Mouse (Mus musculus): ENCODE data around the gene Hmga1b.
A peak's percentile ranks its signal among the peaks of the same experiment; 100 is the strongest.
"Not testable (repeated sequence)": the region's sequence is repeated elsewhere in the genome, so short reads cannot be mapped to it uniquely, and the experiment has no call there.

Gene Hmga1b

DNA sequence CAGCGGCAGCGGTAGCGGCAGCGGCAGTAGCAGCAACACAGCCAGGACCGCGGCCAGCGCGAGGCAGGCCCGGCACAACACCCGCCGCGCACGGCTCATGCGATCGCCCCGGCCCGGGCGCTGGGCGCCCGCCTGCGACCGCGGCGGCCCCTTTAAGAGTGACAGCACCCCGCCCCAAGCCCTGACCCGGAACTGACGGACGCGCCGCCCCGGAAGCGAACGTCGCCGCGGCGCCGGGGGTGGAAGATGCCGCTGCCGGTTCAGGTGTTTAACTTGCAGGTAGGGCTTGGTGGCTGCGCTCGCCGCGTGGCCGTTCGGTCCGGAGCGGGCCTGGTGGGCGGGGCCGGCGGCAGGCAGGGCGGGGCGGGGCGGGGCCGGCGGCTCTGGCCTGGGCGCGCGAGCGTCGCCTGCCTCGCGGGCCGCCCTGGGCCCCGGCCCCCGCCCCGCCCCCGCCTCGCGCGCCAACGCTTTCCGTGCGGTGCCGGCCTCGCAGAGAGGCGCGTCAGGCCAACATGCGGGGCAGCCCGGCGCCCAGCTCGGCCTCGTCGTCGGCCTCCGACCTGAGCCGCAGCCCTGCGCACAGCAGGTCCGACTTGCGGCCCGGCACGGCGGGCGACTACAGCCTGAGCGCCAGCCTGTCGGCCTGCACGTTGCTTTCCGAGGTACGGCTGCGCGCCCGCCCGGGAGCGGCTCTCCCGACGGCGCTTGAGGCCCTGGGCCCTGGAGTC is 21.6 kb downstream of the Hmga1b start, which contains the start of the genes Rfng and Gps1:
Gene Rfng, minus strand, starts transcription at position 144 of the 728 bp plus-strand sequence.
Gene Gps1, plus strand, starts transcription at position 209 of the 728 bp plus-strand sequence.
- peak; percentile 87 for DNase-seq

DNA sequence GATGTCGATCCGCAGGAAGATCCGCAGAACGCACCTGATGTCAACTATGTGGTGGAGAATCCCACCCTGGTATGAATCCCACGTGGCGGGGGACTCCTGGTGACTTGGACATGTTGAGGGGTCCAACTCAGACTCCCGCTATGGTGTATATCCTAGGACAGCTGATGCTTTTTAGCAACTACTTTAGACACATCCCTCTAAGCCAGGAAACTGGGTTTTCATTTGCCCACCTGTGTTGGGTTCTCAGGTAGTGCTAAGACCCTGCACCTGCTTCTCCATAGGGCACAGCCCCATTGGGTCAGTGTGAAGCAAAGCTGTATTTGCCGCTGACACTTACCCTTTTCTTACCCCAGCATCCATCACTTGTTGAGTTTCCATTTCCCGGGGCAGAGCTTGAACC is 22.6 kb downstream of the Hmga1b start:
- DNase-seq = no peak

DNA sequence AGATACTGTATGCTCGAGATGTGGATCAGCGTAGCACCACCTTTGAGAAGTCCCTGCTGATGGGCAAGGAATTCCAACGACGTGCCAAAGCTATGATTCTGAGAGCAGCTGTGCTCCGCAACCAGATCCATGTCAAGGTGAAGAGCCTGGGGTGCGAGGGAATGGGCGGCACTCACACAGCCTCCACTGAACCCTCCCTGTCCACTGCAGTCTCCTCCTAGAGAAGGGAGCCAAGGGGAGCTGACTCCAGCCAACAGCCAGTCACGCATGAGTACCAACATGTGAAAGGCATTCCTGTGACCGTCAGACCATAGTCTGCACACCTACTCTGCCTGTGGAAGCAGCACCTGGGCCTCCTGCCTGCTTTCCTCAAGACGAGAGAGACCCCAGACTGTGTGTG is 25.9 kb downstream of the Hmga1b start:
- DNase-seq = not testable (repeated sequence)

DNA sequence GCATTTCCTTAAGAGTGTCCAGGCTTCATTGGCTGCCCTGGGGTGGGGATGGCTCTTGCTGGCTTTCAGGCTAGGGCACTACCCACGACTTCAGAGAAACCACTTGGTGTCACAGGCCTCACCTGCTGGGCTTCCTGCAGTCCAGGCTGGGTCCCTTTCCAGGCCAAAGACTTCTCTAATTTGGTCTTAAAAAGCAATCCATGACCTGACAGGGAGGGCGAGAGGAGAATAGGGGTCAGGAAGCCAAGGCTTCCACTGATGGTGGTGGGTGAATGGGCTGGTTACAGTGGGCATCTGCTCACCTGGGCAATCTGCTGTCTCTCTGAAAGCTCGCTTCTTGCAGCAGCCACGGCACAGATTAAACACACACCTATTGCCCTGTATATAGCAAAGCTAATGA is 26.8 kb downstream of the Hmga1b start:
- no peak for DNase-seq

DNA sequence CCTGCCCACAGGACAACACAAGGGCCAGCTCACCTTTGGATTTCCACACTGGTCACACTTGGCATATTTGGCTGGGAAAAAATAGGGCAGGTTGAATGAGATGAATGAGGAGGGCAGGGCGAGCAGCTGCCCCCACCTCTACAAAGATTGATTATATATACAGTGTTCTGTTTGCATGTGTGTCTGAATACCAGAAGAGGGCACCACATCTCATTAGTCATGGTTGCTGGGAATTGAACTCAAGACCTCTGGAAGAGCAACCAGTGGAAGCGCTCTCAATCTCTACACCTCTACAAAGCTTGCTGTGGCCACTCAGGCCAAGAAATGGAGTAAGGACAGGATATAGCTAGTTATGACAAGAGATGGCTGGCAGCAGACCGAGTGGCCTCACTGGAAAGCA is 27.2 kb downstream of the Hmga1b start:
- no peak for DNase-seq

DNA sequence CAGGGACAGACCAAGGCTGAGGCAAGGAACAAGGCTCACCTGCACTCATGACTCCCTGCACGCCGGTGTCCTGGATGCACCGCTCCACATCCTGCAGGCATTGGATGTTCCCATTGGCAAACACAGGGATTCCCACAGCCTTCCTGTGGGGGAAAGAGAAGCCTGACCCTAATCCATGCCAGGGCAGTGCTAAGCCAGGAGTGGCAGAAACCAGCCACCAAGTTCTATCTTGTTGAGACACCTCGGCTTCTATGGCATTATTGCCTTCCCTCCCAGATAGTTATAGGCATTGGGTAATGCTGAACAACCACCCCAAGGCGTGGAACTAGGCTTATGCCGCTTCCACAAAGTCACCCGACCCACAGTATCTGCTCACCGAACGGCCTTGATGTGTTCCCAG is 30.1 kb downstream of the Hmga1b start:
- no peak for DNase-seq

DNA sequence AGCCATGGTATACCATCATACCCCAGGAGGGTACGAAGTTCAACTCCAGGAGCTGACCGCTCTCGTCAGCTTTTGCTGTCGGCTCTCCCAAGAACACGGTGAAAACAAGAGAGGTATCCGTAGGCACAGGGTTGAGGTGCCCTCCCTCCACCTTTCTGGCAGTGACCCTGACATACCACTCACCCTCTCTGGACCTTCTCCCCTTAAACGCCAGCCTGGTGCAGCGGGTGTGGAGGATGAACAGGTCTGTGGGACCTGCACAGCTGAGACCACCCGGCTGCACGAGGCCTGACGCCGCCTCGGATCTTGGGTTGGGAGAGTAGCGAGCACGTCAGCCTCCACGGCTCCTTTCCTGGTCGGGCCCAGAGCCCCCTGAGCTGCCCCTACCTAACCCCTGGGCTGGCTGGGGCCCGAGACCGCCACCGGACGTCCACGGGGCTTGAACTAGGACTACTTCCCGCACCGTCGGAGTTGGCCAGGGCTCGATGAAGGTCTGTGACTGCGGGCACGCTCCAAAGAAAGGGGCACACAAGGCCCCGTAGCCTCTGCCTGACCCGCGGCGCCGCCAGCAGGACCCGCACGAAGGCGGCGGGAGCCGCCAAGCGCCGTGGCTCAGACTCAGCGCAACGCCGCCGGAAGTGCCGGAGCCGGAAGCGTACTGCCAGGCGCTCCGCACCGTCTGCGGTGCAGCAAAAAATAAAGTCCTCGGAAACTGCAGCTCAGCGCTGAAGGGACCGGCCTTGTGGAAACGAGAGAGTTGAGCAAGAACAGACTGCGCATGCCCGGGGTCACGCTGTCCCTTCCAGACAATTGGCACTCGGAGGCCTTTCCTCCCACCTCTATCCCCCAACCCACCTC is 33.4 kb downstream of the Hmga1b start, which contains the start of gene Dus1l:
Gene Dus1l, minus strand, starts transcription at position 648 of the 858 bp plus-strand sequence.
- peak; percentile 98 for DNase-seq

DNA sequence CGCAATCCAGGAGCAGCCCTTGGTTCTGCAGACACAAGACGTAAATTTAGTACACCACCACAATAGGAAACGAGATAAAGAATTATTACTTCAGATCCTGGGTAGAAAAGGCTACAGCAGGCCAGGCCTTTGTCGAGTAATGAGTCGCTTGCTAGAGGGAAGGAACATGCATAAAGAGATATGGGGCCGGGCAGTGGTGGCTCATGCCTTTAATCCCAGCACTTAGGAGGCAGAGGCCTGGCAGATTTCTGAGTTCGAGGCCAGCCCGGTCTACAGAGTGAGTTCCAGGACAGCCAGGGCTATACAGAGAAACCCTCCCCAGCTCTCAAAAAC is 34.0 kb downstream of the Hmga1b start:
- no peak for DNase-seq

DNA sequence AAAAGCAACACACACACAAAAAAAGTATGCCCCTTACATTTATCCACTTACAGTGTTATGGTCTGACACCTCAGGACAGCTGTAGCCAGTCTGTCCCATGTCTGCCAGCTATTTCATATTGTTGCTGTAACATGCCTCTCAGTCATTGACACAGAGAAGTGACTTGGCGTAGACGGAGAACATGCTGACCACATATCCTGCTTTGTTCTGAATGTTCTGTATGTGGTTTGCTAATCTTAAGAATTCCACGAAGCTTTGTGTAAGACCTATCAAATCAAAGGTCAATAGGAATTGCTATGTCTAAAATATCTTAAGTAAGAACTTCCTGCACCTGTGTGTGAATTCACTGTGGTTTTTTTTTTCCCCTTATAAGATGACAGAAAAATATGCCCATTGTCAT is 35.6 kb downstream of the Hmga1b start:
- DNase-seq = peak; percentile 43

DNA sequence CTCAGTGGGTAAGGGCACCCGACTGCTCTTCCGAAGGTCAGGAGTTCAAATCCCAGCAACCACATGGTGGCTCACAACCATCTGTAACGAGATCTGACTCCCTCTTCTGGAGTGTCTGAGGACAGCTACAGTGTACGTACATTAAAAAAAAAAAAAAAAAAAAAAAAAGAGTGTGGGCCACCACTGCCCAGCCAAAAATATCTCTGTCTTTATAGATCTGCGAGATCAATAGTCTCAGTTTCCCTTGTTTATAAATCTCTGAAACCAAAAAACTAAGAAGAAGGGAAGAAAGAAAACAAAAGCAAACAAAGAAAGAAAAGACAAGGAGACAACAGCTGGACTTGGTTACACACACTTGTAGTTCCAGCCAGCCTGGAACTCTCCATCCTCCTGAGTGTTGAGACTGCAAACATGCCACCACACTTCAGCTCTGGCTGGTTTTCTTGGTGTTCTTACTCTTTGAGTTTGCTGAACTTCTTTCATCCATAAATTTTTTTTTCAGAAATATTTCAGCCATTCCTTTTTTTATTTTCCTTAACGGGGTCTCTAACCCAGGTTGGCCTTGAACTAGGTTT is 36.8 kb downstream of the Hmga1b start:
- DNase-seq = peak; percentile 58

DNA sequence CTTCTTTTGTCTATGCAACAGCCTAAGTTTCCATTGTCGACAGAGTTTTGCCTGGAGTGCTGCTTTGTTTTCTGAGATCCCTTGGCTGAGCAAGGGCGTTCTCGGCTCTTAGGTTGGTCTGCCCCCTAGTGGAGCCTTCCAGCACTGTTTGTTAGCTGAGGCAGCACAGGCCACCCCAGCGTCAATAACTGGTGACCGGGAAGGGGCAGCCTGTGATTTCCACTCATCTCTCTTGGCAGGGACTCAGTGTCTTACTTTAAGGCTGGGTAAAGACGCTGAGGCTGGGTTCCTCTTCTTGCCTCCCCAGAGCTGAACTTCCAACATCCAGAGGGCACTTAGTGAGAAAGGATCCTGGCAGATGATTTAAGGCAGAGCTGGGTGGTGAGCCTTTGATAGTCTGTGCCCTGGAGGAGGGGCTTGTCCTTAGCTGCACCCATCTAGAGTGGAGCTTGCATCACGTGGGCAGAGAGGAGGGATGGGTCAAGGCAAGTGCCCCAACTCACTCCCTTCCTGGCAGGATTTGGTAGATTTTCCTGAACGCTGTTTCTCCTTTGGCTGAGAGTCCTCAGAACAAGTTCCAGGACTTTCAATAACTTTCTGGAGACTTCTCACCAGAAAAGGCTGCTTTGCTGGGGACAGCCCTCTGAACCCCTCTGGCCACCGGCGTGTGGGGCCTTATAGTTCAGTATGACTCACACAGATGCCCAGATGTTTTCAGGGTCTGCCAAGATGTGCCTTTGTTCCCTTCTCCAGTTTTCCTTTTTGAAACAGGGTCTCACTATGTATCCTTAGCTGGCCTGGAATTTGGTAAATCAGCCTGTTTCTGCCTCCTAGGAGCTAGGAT is 37.7 kb downstream of the Hmga1b start:
- DNase-seq = peak; percentile 96

DNA sequence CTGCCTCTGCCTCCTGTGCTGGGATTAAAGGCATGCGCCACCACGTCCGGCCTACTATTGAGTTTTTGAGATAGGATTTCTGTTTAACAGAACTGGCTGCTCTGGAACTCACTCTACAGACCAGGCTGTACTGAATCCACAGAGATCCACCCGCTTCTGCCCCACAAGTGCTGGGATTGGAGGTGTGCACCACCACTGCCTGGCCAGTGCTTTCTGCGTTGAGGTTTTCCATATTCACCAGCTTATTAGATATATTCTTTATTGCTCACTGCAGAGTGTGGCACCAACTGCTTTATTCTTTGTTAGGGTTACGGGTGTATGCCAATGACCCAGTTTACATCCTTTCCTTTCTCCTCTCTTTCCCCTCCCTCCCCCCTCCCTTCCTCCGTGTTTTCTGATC is 41.7 kb downstream of the Hmga1b start:
- DNase-seq = no peak

DNA sequence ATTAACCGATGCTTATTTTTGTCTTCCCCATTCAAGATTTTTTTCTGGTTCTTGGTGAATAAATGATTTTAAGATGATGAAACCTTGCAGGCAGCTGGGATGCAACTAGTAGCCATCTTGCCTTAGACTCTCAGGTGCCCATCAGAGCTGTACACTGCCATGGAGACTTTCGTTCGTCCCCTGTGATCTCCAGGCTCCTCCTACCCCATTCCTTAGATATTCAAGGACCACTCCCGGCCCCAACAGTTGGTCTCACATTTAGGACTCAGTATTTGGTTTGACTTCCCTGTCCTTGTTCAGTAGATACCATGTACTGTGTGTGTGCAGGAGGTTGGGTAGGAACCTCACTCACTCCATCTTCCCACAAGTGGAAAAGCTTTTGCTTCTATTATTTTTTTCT is 42.2 kb downstream of the Hmga1b start:
- no peak for DNase-seq

DNA sequence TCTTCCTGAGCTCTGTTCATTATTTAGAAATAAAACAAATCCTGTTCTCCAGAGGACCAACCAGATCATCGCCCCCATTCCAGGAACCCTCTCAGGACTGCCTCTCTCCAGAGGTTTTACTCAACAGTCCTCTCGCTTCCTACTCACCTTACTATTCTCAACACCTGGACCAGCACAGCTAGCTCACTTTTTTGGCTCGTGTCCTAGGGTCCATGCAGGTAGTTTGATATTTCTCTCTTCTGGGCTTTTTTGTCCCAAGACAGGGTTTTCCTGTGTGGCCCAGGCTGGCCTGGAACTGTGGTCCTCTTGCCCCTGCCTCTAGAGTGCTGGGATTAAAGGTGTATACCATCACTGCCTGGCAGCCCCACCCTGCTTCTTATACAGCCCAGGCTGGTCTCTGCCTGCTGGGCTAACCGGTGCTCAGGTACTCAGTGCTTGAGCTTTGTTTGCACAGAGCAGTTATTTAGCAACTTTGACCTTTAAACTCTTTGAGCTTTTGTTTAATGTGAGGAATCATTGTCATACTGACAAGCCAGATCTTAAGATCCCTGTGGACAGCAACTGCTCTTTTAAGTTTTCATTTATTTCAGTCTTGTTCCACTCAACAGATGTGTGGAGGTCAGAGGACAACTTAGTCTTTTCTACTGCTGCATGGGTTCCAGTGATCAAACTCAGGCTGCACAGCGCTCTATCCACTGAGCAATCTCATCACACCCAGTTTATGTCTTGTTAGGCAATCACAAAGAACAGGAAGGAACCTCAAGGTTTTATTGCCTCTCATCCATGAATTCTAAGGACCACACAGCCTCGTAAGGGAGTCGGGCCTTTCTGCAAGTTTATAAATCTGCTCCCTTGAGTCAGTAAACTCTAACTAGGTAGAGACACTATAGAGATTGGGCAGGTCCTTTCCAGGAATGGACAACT is 43.0 kb downstream of the Hmga1b start:
- no peak for DNase-seq

DNA sequence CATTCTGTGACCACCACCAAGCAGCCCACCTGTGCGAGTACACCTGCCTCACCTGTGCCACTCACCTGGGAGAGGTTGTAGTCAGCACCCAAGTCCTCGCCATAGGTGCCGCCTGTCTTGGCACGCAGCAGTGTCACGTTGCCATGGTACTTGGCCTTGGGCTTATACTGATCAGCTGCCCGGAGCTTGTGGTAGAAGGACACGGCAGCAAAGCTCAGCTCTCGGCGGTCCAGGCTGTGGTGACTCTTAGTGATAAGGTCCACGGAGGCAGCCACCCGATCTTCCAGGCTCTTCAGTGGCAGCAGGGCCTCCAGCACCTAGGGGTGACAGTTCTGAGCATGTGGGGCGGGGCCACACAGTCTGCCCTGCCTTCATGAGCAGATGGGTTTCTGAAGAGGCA is 45.4 kb downstream of the Hmga1b start:
- DNase-seq = no peak

DNA sequence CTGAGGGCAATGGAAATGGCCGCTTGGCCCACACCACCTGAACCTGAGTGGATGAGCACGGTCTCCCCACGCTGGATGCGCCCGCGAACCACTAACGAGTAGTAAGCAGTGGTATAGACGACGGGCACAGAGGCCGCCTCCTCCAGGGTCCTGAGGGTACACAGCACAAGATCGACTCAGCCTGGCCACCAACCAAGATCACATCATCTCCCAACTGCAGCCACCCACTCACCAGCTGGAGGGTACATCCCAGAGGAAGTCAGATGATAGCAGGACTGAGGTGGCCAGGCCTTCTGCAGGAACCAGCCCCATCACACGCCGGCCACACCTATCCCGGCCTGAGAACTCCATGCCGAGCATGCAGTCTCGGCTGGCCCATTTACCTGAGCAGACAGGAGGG is 49.5 kb downstream of the Hmga1b start:
- DNase-seq = no peak
